Mouse (Mus musculus) hindbrain, embryonic 11.5 days (tissue): ENCODE data around the gene Sardh. TPM values are rescaled to one million over a fixed set of nuclear protein-coding genes. Genes with fewer than 3 reads are reported as not detected.
A peak's percentile ranks its signal among the peaks of the same experiment; 100 is the strongest.

Experiments
- ATAC-seq: fragments of 200-750 bp; cut with Nextera tagmentation; 2 replicates; pipeline ENCODE4 v1.8.0; 2017; ENCODE audit warnings: mild to moderate bottlenecking, moderate TSS enrichment, moderate library complexity; ENCODE audit not compliant: low FRiP score
- DNase-seq: peaks from one replicate; pipeline ENCODE4 v3.0.0-alpha.2; 2015; ENCODE audit warnings: low spot score
- H3K27ac ChIP-seq: fragments of 300-500 bp; sonication (generic); 2 replicates; pipeline ENCODE4 v1.5.1; 2014; ENCODE audit warnings: mild to moderate bottlenecking, low read depth, low read length
- H3K27me3 ChIP-seq: fragments of 300-500 bp; sonication (generic); 2 replicates; pipeline ENCODE4 v1.6.1; 2014; ENCODE audit warnings: mild to moderate bottlenecking, low read length, moderate library complexity, mixed read lengths; ENCODE audit not compliant: control insufficient read depth, insufficient read depth
- H3K36me3 ChIP-seq: fragments of 300-500 bp; sonication (generic); 2 replicates; pipeline ENCODE4 v1.6.1; 2014; ENCODE audit warnings: mild to moderate bottlenecking, low read length, moderate library complexity, mixed read lengths; ENCODE audit not compliant: control insufficient read depth, insufficient read depth
- H3K4me1 ChIP-seq: fragments of 300-500 bp; sonication (generic); replicated peaks from 2 replicates; pipeline ENCODE4 v1.6.1; 2014; ENCODE audit warnings: low read length, mixed read lengths; ENCODE audit not compliant: control insufficient read depth, insufficient read depth
- H3K4me2 ChIP-seq: fragments of 300-500 bp; sonication (generic); replicated peaks from 2 replicates; pipeline ENCODE4 v1.6.1; 2014; ENCODE audit warnings: mild to moderate bottlenecking, low read depth, low read length
- H3K4me3 ChIP-seq: fragments of 300-500 bp; sonication (generic); 2 replicates; pipeline ENCODE4 v1.5.1; 2014; ENCODE audit warnings: low read depth, low read length
- H3K9ac ChIP-seq: fragments of 300-500 bp; sonication (generic); 2 replicates; pipeline ENCODE4 v1.6.1; 2014; ENCODE audit warnings: low read depth, low read length
- H3K9me3 ChIP-seq: fragments of 300-500 bp; sonication (generic); 2 replicates; pipeline ENCODE4 v1.6.1; 2016; ENCODE audit warnings: low read length; ENCODE audit not compliant: control insufficient read depth
- WGBS: fragments of 180-500 bp; shearing (Covaris S2); extraction: QIAGEN DNeasy Blood & Tissue Kit; methylation state at CpG from one replicate; pipeline ENCODE4 v1.1.7; 2014; 5-methylcytosine and 5-hydroxymethylcytosine counted together
- polyA plus RNA-seq: library from polyadenylated mRNA; unstranded; fragments of >200 nt; fragmentation: Nextera tagmentation; extraction: Ambion mirVana; gene quantifications from 2 replicates; pipeline ENCODE4 v1.2.1, GENCODE M21; 2014

The Sardh gene
- polyA plus RNA-seq, 1 experiment from 2014 or later, result 5.5 TPM

- DNase-seq (no peak), ATAC-seq (no peak)
- Histone ChIP-seq H3K4me3 (no peak overlapping the region), H3K27me3 (no peaks in the 10 kb centered on the region), H3K36me3 (no peaks in the 10 kb centered on the region), H3K9ac (no peak overlapping the region), H3K27ac (no peak overlapping the region), H3K9me3 (no peaks in the 10 kb centered on the region), H3K4me1 (no peaks in the 10 kb centered on the region), H3K4me2 (no peak overlapping the region)
- WGBS, result 72% methylated on average over 8 of the region's 8 CpGs
Measured at GRCm38 (mm10) chr2:27211966-27212893, 35.9 kb downstream of the Sardh start.

DNA sequence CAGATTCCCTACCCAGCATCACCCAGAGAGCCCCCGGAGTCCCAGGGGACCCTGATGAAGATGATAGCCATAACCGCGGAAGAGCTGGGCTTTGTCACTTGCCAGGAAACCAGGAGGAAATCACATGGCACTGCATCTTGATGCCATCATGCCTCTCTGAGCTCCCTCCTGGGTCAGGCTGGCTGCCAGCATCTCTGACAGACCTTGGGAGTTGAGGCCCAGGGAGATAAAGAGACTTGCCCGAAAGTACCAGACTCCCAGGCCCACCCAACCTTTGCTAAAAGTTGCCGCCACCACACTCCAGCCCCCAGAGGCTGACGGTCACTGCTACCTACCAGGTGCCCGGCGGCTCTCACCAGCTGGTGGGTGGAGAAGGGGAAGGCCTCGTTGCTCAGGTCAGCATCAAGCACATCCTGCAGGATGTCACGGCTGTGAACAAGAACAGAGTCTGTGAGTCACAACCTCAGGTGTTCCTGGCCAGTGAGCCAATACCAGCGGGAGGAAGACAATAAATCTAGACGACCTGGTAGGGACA, 37.4 kb downstream of the Sardh start:
- no peak for ATAC-seq
- Histone ChIP-seq H3K9ac (no peak overlapping the region), H3K4me3 (no peak overlapping the region), H3K27me3 (no peaks in the 10 kb centered on the region), H3K9me3 (no peaks in the 10 kb centered on the region), H3K4me2 (no peak overlapping the region), H3K27ac (no peak overlapping the region), H3K4me1 (no peaks in the 10 kb centered on the region), H3K36me3 (no peaks in the 10 kb centered on the region)
- WGBS, result 90% methylated on average over 12 of the region's 12 CpGs
- DNase-seq, result no peak

- Histone ChIP-seq H3K27ac (no peak overlapping the region), H3K36me3 (no peaks in the 10 kb centered on the region), H3K4me3 (no peak overlapping the region), H3K9ac (no peak overlapping the region), H3K4me1 (no peaks in the 10 kb centered on the region), H3K4me2 (no peak overlapping the region), H3K27me3 (no peaks in the 10 kb centered on the region), H3K9me3 (no peaks in the 10 kb centered on the region)
- ATAC-seq (no peak), DNase-seq (peak; percentile 61)
- 45% methylated on average over 7 of the region's 7 CpGs for WGBS
Measured at GRCm38 (mm10) chr2:27210255-27210654, 37.9 kb downstream of the Sardh start.

GRCm38 (mm10) chr2:27209816-27210215, 38.3 kb downstream of the Sardh start:
- ATAC-seq (no peak), DNase-seq (peak; percentile 8)
- Histone ChIP-seq H3K36me3 (no peaks in the 10 kb centered on the region), H3K4me2 (no peak overlapping the region), H3K4me3 (no peak overlapping the region), H3K27me3 (no peaks in the 10 kb centered on the region), H3K9me3 (no peaks in the 10 kb centered on the region), H3K4me1 (no peaks in the 10 kb centered on the region), H3K27ac (no peak overlapping the region), H3K9ac (no peak overlapping the region)
- WGBS, result 67% methylated on average over 5 of the region's 5 CpGs

- no peak overlapping the region for H3K9ac ChIP-seq
- DNase-seq, result no peak
- 76% methylated on average over 9 of the region's 9 CpGs for WGBS
- no peaks in the 10 kb centered on the region for H3K27me3 ChIP-seq
- H3K4me2 ChIP-seq, result no peak overlapping the region
- no peak for ATAC-seq
- no peaks in the 10 kb centered on the region for H3K9me3 ChIP-seq
- H3K27ac ChIP-seq, result no peak overlapping the region
- no peaks in the 10 kb centered on the region for H3K36me3 ChIP-seq
- H3K4me3 ChIP-seq, result no peak overlapping the region
- H3K4me1 ChIP-seq, result no peaks in the 10 kb centered on the region
Measured at GRCm38 (mm10) chr2:27209370-27209769, 38.8 kb downstream of the Sardh start.

- Histone ChIP-seq H3K4me2 (no peak overlapping the region), H3K4me1 (no peaks in the 10 kb centered on the region), H3K4me3 (no peak overlapping the region), H3K9ac (no peak overlapping the region), H3K9me3 (no peaks in the 10 kb centered on the region), H3K36me3 (no peaks in the 10 kb centered on the region), H3K27me3 (no peaks in the 10 kb centered on the region), H3K27ac (no peak overlapping the region)
- DNase-seq (no peak), ATAC-seq (no peak)
- 89% methylated on average over 5 of the region's 5 CpGs for WGBS
Measured at GRCm38 (mm10) chr2:27207126-27207525, 41.0 kb downstream of the Sardh start.

DNA sequence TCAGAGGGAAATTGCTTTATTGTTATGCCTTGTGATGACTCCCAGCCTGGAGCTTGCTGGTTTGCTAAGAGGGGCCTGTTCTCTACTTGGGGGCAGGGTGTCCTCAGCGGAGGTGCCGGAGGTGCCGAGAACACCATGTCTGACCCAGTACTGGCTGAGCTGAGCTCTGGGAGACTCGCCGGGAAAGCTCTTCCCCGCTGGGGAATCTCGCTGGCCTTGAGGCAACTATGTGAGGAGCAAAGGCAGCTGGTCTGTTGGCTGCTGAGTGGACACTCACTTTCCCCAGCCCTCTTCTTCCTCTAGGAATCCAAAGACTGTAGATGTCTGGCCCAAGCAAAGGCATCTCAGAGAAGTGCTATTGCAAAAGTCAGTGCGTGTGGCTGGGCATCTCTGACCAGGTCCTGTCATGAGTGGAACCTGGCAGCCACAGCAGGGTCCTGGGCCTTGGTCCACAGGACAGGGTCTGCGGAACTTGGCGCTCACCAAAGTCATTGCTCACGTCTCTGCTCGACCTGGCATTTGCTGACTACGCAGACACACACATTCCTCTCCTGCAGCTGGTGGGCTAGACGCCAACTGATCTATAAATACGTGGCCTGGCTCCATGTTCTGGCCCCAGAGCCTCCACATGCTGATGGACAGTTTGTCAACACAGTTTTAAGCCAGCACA, 41.9 kb downstream of the Sardh start:
- Histone ChIP-seq H3K9ac (no peak overlapping the region), H3K27me3 (no peaks in the 10 kb centered on the region), H3K4me2 (no peak overlapping the region), H3K4me1 (no peaks in the 10 kb centered on the region), H3K27ac (no peak overlapping the region), H3K9me3 (no peaks in the 10 kb centered on the region), H3K4me3 (no peak overlapping the region), H3K36me3 (no peaks in the 10 kb centered on the region)
- no peak for DNase-seq
- 88% methylated on average over 15 of the region's 15 CpGs for whole genome bisulfite sequencing
- ATAC-seq, result no peak

DNA sequence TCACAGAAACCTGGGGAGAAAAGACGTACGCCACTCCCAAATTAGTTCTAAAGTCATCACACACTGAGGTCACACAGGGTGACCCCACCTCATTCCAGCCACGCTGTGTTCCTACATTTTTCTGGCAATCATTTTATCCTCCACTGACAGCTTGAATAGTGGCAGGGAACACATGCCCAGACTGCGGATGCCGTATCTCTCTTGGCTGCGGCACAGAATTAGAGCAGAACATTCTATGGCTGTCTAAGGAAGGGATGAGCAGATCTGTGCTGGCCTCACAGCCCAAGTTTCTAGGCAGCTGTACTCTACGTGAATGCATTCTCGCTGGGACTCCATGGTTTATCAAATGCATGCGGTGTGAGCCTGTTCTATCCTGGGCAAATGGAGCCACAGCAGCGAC, 42.5 kb downstream of the Sardh start:
- ATAC-seq, result no peak
- Histone ChIP-seq H3K27me3 (no peaks in the 10 kb centered on the region), H3K27ac (no peak overlapping the region), H3K9ac (no peak overlapping the region), H3K4me2 (no peak overlapping the region), H3K36me3 (no peaks in the 10 kb centered on the region), H3K4me3 (no peak overlapping the region), H3K4me1 (no peaks in the 10 kb centered on the region), H3K9me3 (no peaks in the 10 kb centered on the region)
- DNase-seq, result no peak
- WGBS, result 80% methylated on average over 10 of the region's 10 CpGs
